ENCODE assay signal across 11 mouse cellular contexts in genomic region chr1:120082957-120083585, GRCm38 (mm10). TPM values are rescaled to one million over a fixed set of nuclear protein-coding genes. Genes with fewer than 3 reads are reported as not detected.
A peak's percentile ranks its signal among the peaks of the same experiment; 100 is the strongest.
DNase-seq lines count a peak whose midpoint lies in the region; ATAC-seq and TF ChIP-seq lines count a peak whose summit lies in the region.
"Had no signal": no experiment of that assay in that cellular context is flagged by ENCODE, and none has a peak within 500 bp of the region (broad histone marks: within the 10 kb centered on the region; RNA-seq: fewer than 3 reads in every experiment).

No protein-coding gene starts in this region.

- H3K36me3 ChIP-seq in heart, embryonic 14.5 days (ENCODE audit: control insufficient read depth, insufficient read depth, low read length): no peaks in the 10 kb centered on the region
- H3K36me3 ChIP-seq in heart, adult 2 months (ENCODE audit: control insufficient read depth, insufficient read depth, low read length): no peaks in the 10 kb centered on the region
- no peaks in the 10 kb centered on the region for H3K36me3 ChIP-seq in limb, embryonic 14.5 days (ENCODE audit: control insufficient read depth, insufficient read depth, low read length)
- H3K36me3 ChIP-seq: hindbrain, embryonic 10.5 days; neural tube, embryonic 13.5 days had no signal

- no peak for TF ChIP-seq EP300 in heart, adult 2 months (IDR thresholded peaks at IDR 0.05; ENCODE audit: insufficient read depth, low read depth, low read length)

- intact Hi-C loops in heart, adult 2 months (cut with DNase I): no loop called here

- no peak for TF ChIP-seq CTCF in heart, adult 2 months (IDR thresholded peaks at IDR 0.05)

- no peaks in the 10 kb centered on the region for H3K9me3 ChIP-seq in heart, embryonic 14.5 days (ENCODE audit: control insufficient read depth, low read length)
- no peaks in the 10 kb centered on the region for H3K9me3 ChIP-seq in limb, embryonic 14.5 days (ENCODE audit: control insufficient read depth, low read length)
- H3K9me3 ChIP-seq: hindbrain, embryonic 10.5 days; neural tube, embryonic 13.5 days had no signal

- H3K79me2 ChIP-seq in heart, adult 2 months (replicated peaks; ENCODE audit: control insufficient read depth, insufficient read depth, low read length): no peaks in the 10 kb centered on the region

- H3K4me1 ChIP-seq in heart, embryonic 14.5 days (ENCODE audit: control insufficient read depth in 2 of 2, insufficient read depth in 2 of 2, low read length in 2 of 2): peaks cover 14 to 20% of the 10 kb centered on the region in 2 experiments
- H3K4me1 ChIP-seq in heart, adult 2 months (ENCODE audit: control insufficient read depth, insufficient read depth, low read length): no peaks in the 10 kb centered on the region
- peaks cover 3% of the 10 kb centered on the region; the same call in 1 of the 2 replicates for H3K4me1 ChIP-seq in limb, embryonic 14.5 days (ENCODE audit: control insufficient read depth, insufficient read depth, low read length)

- ATAC-seq in heart, embryonic 14.5 days (ENCODE audit: insufficient number of reproducible peaks, insufficient read depth, low FRiP score, low read depth): peak; percentile 57
- no peak for ATAC-seq in limb, embryonic 14.5 days (ENCODE audit: low FRiP score, low read depth)
- ATAC-seq: CD4-positive, CD25-positive, alpha-beta regulatory T cell, adult 4 months had no signal

- peak overlapping the region; percentile 44; the same call in 1 of the 2 replicates for H3K9ac ChIP-seq in heart, embryonic 14.5 days (ENCODE audit: low read length)
- no peak overlapping the region for H3K9ac ChIP-seq in heart, adult 2 months (ENCODE audit: low read depth, low read length)
- no peak overlapping the region for H3K9ac ChIP-seq in limb, embryonic 14.5 days (ENCODE audit: low read depth, low read length, severe bottlenecking)
- H3K9ac ChIP-seq: neural tube, embryonic 13.5 days had no signal

- H3K4me3 ChIP-seq in heart, embryonic 14.5 days (ENCODE audit: control insufficient read depth in 1 of 2, insufficient read depth in 1 of 2, low read depth in 1 of 2, low read length in 2 of 2): no peak overlapping the region
- H3K4me3 ChIP-seq in heart, adult 2 months: no peak overlapping the region
- H3K4me3 ChIP-seq in limb, embryonic 14.5 days (replicated peaks; ENCODE audit: low read length): no peak overlapping the region
- H3K4me3 ChIP-seq: hindbrain, embryonic 10.5 days; neural tube, embryonic 13.5 days had no signal

- 4% methylated on average over 7 of the region's 7 CpGs for WGBS in heart, embryonic 14.5 days
- 22% methylated on average over 7 of the region's 7 CpGs for WGBS in heart, adult 2 months
- 25% methylated on average over 6 of the region's 7 CpGs for WGBS in limb, embryonic 14.5 days

- no peaks in the 10 kb centered on the region for H3K27me3 ChIP-seq in heart, embryonic 14.5 days (ENCODE audit: control insufficient read depth, insufficient read depth, low read length)
- H3K27me3 ChIP-seq in heart, adult 2 months (ENCODE audit: control insufficient read depth, insufficient read depth, low read length): no peaks in the 10 kb centered on the region
- no peaks in the 10 kb centered on the region for H3K27me3 ChIP-seq in limb, embryonic 14.5 days (ENCODE audit: control insufficient read depth, insufficient read depth, low read length)

- no peak for TF ChIP-seq POLR2A in heart, adult 2 months (IDR thresholded peaks at IDR 0.05; ENCODE audit: insufficient read depth, low read depth, low read length)
- no peak for TF ChIP-seq POLR2A in limb, embryonic 14.5 days (IDR thresholded peaks at IDR 0.05; ENCODE audit: borderline replicate concordance, extremely low read depth, insufficient read depth, insufficient read length)

- no peak for DNase-seq in heart, adult 2 months
- DNase-seq in brain, adult 2 months (ENCODE audit: low read depth, low spot score): peak; percentile 26
- DNase-seq in limb, embryonic 14.5 days (ENCODE audit: low spot score): peak; percentile 42
- peak; percentile 73 to 87 for DNase-seq in lung, postnatal 4 days
- DNase-seq in urinary bladder, postnatal 10 days (ENCODE audit: low spot score): no peak
- no peak for DNase-seq in right cerebral cortex, postnatal 25 days
- DNase-seq in embryo, embryonic 10 days (ENCODE audit: low spot score): no peak

- H3K4me2 ChIP-seq in heart, embryonic 14.5 days (ENCODE audit: low read length): peak overlapping the region; percentile 48
- H3K4me2 ChIP-seq in limb, embryonic 14.5 days (replicated peaks; ENCODE audit: low read depth, low read length, severe bottlenecking): no peak overlapping the region
- H3K4me2 ChIP-seq: neural tube, embryonic 13.5 days had no signal

- H3K27ac ChIP-seq in heart, embryonic 14.5 days (replicated peaks in 1 of 2; ENCODE audit: control insufficient read depth in 1 of 2, insufficient read depth in 1 of 2, low read depth in 2 of 2, low read length in 2 of 2): peak overlapping the region in 1 of 2 experiments; percentile 27; a peak in 1 of 4 replicates
- no peak overlapping the region for H3K27ac ChIP-seq in heart, adult 2 months
- H3K27ac ChIP-seq in limb, embryonic 14.5 days (replicated peaks; ENCODE audit: low read depth, low read length): no peak overlapping the region
- H3K27ac ChIP-seq: hindbrain, embryonic 10.5 days; neural tube, embryonic 13.5 days had no signal

RNA-seq across cellular contexts. Expression of gene Tmem37, which starts 9.2 kb away (rescaled TPM):
- 15.1 and 15.7 TPM in 2 replicates for polyA plus RNA-seq in heart, embryonic 14.5 days (2014; fragmentation: Nextera tagmentation; extraction: Ambion mirVana)
- 1 to 10 TPM; 5.6 to 7.5 TPM for total RNA-seq in heart, adult 2 months (2021)
- polyA plus RNA-seq in heart, adult 2 months (2012; rRNA removed): 9.0 and 29.3 TPM in 2 replicates
- 6.2 and 9.7 TPM in 2 replicates for polyA plus RNA-seq in limb, embryonic 14.5 days (2012; rRNA removed)
- 7.1 and 9.7 TPM in 2 replicates for polyA plus RNA-seq in limb, embryonic 14.5 days (2014; fragmentation: Nextera tagmentation; extraction: Ambion mirVana)

RNA-seq across cellular contexts. Expression of gene Dbi, which starts 37.8 kb away (rescaled TPM):
- 768 and 775 TPM in 2 replicates for polyA plus RNA-seq in heart, embryonic 14.5 days (2014; fragmentation: Nextera tagmentation; extraction: Ambion mirVana)
- 100 to 1,000 TPM; 251 to 264 TPM for total RNA-seq in heart, adult 2 months (2021)
- 327 and 335 TPM in 2 replicates for polyA plus RNA-seq in heart, adult 2 months (2012; rRNA removed)
- polyA plus RNA-seq in limb, embryonic 14.5 days (2012; rRNA removed): 313 and 381 TPM in 2 replicates
- 660 and 749 TPM in 2 replicates for polyA plus RNA-seq in limb, embryonic 14.5 days (2014; fragmentation: Nextera tagmentation; extraction: Ambion mirVana)

RNA-seq across cellular contexts. Expression of gene 3110009E18Rik, which starts 37.9 kb away (rescaled TPM):
- polyA plus RNA-seq in heart, embryonic 14.5 days (2014; fragmentation: Nextera tagmentation; extraction: Ambion mirVana): 11.1 and 12.4 TPM in 2 replicates
- 1 to 10 TPM; 5.2 to 5.8 TPM for total RNA-seq in heart, adult 2 months (2021)
- polyA plus RNA-seq in heart, adult 2 months (2012; rRNA removed): 2.5 and 4.8 TPM in 2 replicates
- 6.4 and 11.4 TPM in 2 replicates for polyA plus RNA-seq in limb, embryonic 14.5 days (2012; rRNA removed)
- 19.8 and 20.9 TPM in 2 replicates for polyA plus RNA-seq in limb, embryonic 14.5 days (2014; fragmentation: Nextera tagmentation; extraction: Ambion mirVana)

Comparison
In these comparisons a context has a peak if more than half of its experiments do, and no peak if none do; other contexts are left out.
1. DNase-seq: peak in brain, adult 2 months (single experiment), limb, embryonic 14.5 days (single experiment) and lung, postnatal 4 days (2 of 2); none in heart, adult 2 months (0 of 2), urinary bladder, postnatal 10 days (single experiment), right cerebral cortex, postnatal 25 days (single experiment) and embryo, embryonic 10 days (single experiment).